Mouse (Mus musculus) thymus, postnatal 36 days (tissue): ENCODE measurements around the gene Ccdc13.

Experiments used
- DNase-seq, 2 experiments: peaks; one replicate each; pipeline ENCODE4 v3.0.0; 2022; ENCODE audit warnings: mixed read lengths in 2 of 2

Ccdc13 gene

GRCm38 (mm10) chr9:121759091-121760081 is 79.9 kb downstream of the Ccdc13 start, which contains the start of gene Zfp651:
Gene Zfp651, plus strand, starts transcription at chr9:121759330.
- peak in 1 of 2 experiments; percentile 49 for DNase-seq

GRCm38 (mm10) chr9:121757835-121758814 is 81.1 kb downstream of the Ccdc13 start:
- no peak for DNase-seq

GRCm38 (mm10) chr9:121757432-121757831 is 81.8 kb downstream of the Ccdc13 start:
- DNase-seq, result no peak

- no peak for DNase-seq
These were observed 82.5 kb downstream of the Ccdc13 start for GRCm38 (mm10) chr9:121756785-121757184.

- DNase-seq, result no peak
These were observed 84.6 kb downstream of the Ccdc13 start for GRCm38 (mm10) chr9:121754624-121755023.

- no peak for DNase-seq
These were observed 86.5 kb downstream of the Ccdc13 start for GRCm38 (mm10) chr9:121752774-121753173.
